Mouse (Mus musculus): ENCODE results near the gene Lpxn. TPM values are rescaled to one million over a fixed set of nuclear protein-coding genes. Genes with fewer than 3 reads are reported as not detected.

The Lpxn gene
- 1.4 and 2.8 TPM in 2 replicates for polyA plus RNA-seq (2015; fragmentation: Nextera tagmentation; extraction: Ambion mirVana)

DNA sequence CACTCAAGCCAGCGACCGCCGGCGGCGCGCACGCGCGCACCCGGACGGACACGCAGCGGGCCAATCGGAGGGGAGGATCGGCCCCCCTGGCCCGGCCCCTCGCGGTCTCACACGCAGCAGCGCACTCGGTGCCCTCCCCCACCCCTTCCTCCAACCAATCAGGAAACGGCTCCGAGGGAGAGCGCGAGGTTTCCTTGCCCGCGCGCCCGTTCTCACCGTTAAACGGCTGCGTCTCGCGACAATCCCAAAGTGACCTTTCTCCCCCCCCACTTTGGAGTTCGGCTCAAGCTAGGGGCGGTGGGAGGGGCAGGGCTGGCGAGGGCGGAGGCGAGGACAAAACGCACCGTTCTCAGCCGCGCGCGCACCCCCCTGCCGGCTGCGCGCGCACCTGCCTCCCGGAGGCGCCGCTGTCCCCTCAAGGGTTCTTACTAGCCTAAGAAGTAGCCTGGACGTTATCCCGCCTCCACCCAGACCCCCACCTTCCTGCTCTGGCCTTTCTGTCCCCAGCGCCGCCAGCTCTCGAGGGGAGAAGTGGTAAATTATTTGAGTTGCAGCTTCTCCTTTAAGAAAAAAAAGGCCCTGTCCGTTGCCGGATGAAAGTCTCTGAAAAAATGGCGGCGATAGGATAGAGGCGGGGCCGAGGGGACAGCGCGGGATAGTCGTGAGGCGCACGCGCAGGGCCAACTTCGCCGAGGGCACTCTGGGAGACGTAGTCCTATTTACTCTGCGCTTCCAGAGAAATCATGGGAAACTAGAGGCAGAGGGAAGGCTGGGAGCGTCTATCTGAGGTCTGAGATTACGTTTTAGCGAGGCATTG is at the start of gene Lpxn, which contains the start of gene Zfp91:
Gene Lpxn, plus strand, starts transcription at position 683 of the 817 bp plus-strand sequence.
Gene Zfp91, minus strand, starts transcription at position 616 of the 817 bp plus-strand sequence.
- H3K4me3 ChIP-seq (replicated peaks; ENCODE audit: low read length), result peak within 1 kb of the TSS; percentile 95
- H3K36me3 ChIP-seq (ENCODE audit: control insufficient read depth, insufficient read depth, low read length), result no peaks in the 10 kb centered on the region
- H3K27me3 ChIP-seq (ENCODE audit: control insufficient read depth, insufficient read depth, low read length), result no peaks in the 10 kb centered on the region
- peak within 1 kb of the TSS; percentile 87 for H3K4me2 ChIP-seq (ENCODE audit: low read depth, low read length)
- no peaks in the 10 kb centered on the region for H3K9me3 ChIP-seq (replicated peaks; ENCODE audit: control insufficient read depth, low read length)
- H3K4me1 ChIP-seq (ENCODE audit: control insufficient read depth, insufficient read depth, low read length), result 0 out of 2 replicates have a peak, but pooled peaks cover 2% of the 10 kb centered on the region
- under 1% methylated on average over 75 of the region's 76 CpGs for WGBS
- H3K9ac ChIP-seq (ENCODE audit: low read length), result peak within 1 kb of the TSS; percentile 98
- ATAC-seq (ENCODE audit: insufficient read depth, low FRiP score), result peak; percentile 96
- H3K27ac ChIP-seq (ENCODE audit: low read length), result peak within 1 kb of the TSS; percentile 100

DNA sequence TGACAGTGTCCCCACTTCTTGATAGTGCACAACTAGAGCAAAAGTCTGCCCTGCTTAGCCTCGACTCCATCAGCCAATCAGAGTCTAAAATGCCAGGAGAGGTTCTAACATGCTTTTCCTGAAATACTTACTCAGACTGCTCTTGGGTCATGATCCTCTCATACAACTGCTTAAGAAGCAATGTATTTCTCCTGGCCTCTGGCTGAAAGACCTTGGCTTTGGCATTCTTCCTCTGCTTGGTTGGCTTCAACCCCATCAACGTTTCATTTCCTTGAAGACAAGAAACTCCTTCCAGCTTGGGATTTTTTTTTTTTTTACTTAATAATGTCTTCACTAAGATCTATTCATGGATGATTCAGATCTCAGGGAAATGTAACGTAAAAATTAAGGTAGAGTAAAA is 39.7 kb upstream of the Lpxn start:
- Histone ChIP-seq H3K4me1 (ENCODE audit: control insufficient read depth, insufficient read depth, low read length) (no peaks in the 10 kb centered on the region), H3K36me3 (ENCODE audit: control insufficient read depth, insufficient read depth, low read length) (no peaks in the 10 kb centered on the region), H3K4me2 (ENCODE audit: low read depth, low read length) (no peak overlapping the region), H3K27me3 (ENCODE audit: control insufficient read depth, insufficient read depth, low read length) (no peaks in the 10 kb centered on the region), H3K27ac (ENCODE audit: low read length) (no peak overlapping the region), H3K9ac (ENCODE audit: low read length) (no peak overlapping the region), H3K4me3 (replicated peaks; ENCODE audit: low read length) (no peak overlapping the region), H3K9me3 (replicated peaks; ENCODE audit: control insufficient read depth, low read length) (no peaks in the 10 kb centered on the region)
- WGBS, result 76% methylated on average over 3 of the region's 3 CpGs
- no peak for ATAC-seq (ENCODE audit: insufficient read depth, low FRiP score)

DNA sequence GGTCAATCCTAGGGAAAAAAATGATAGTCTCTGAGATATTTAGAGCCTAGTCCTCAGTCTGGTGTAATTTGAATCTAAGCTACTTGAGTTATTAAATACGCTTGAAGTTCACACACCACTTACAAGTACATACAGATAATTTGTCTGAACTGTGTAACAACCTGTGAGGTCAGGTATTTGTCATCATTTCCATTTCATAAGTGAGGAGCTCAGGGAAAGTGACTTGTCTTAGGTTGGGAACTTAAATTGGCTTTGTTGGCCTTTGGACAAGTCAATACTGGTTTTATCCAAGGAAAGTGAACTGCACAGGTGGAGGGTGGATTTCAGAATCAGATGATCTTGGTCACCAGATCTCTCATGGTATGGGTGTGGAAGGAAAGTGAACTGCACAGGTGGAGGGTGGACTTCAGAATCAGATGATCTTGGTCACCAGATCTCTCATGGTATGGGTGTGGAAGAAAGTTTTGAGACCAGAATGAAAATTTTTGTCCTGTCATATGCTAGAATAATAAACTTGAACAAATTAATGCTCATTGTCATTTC is 37.0 kb upstream of the Lpxn start:
- Histone ChIP-seq H3K27me3 (ENCODE audit: control insufficient read depth, insufficient read depth, low read length) (no peaks in the 10 kb centered on the region), H3K9me3 (replicated peaks; ENCODE audit: control insufficient read depth, low read length) (no peaks in the 10 kb centered on the region), H3K9ac (ENCODE audit: low read length) (no peak overlapping the region), H3K4me3 (replicated peaks; ENCODE audit: low read length) (no peak overlapping the region), H3K27ac (ENCODE audit: low read length) (no peak overlapping the region), H3K36me3 (ENCODE audit: control insufficient read depth, insufficient read depth, low read length) (peaks cover 9% of the 10 kb centered on the region; the same call in 1 of the 2 replicates), H3K4me2 (ENCODE audit: low read depth, low read length) (no peak overlapping the region), H3K4me1 (ENCODE audit: control insufficient read depth, insufficient read depth, low read length) (no peaks in the 10 kb centered on the region)
- 79% methylated on average over 1 of the region's 1 CpGs for WGBS
- no peak for ATAC-seq (ENCODE audit: insufficient read depth, low FRiP score)

GRCm38 (mm10) chr19:12759656-12760055 is 36.3 kb upstream of the Lpxn start:
- H3K27me3 ChIP-seq (ENCODE audit: control insufficient read depth, insufficient read depth, low read length), result no peaks in the 10 kb centered on the region
- 80% methylated on average over 2 of the region's 2 CpGs for WGBS
- no peaks in the 10 kb centered on the region for H3K4me1 ChIP-seq (ENCODE audit: control insufficient read depth, insufficient read depth, low read length)
- no peak overlapping the region for H3K9ac ChIP-seq (ENCODE audit: low read length)
- H3K4me2 ChIP-seq (ENCODE audit: low read depth, low read length), result no peak overlapping the region
- H3K4me3 ChIP-seq (replicated peaks; ENCODE audit: low read length), result no peak overlapping the region
- H3K9me3 ChIP-seq (replicated peaks; ENCODE audit: control insufficient read depth, low read length), result no peaks in the 10 kb centered on the region
- H3K27ac ChIP-seq (ENCODE audit: low read length), result no peak overlapping the region
- peaks cover 10% of the 10 kb centered on the region; the same call in 1 of the 2 replicates for H3K36me3 ChIP-seq (ENCODE audit: control insufficient read depth, insufficient read depth, low read length)
- ATAC-seq (ENCODE audit: insufficient read depth, low FRiP score), result no peak

- Histone ChIP-seq H3K9ac (ENCODE audit: low read length) (no peak overlapping the region), H3K4me1 (ENCODE audit: control insufficient read depth, insufficient read depth, low read length) (no peaks in the 10 kb centered on the region), H3K4me3 (replicated peaks; ENCODE audit: low read length) (no peak overlapping the region), H3K27ac (ENCODE audit: low read length) (no peak overlapping the region), H3K4me2 (ENCODE audit: low read depth, low read length) (no peak overlapping the region), H3K9me3 (replicated peaks; ENCODE audit: control insufficient read depth, low read length) (no peaks in the 10 kb centered on the region), H3K36me3 (ENCODE audit: control insufficient read depth, insufficient read depth, low read length) (peaks cover 10% of the 10 kb centered on the region; the same call in 1 of the 2 replicates), H3K27me3 (ENCODE audit: control insufficient read depth, insufficient read depth, low read length) (no peaks in the 10 kb centered on the region)
- ATAC-seq (ENCODE audit: insufficient read depth, low FRiP score), result no peak
- WGBS, result 57% methylated on average over 2 of the region's 2 CpGs
Observed at GRCm38 (mm10) chr19:12762212-12763130, 33.5 kb upstream of the Lpxn start.

DNA sequence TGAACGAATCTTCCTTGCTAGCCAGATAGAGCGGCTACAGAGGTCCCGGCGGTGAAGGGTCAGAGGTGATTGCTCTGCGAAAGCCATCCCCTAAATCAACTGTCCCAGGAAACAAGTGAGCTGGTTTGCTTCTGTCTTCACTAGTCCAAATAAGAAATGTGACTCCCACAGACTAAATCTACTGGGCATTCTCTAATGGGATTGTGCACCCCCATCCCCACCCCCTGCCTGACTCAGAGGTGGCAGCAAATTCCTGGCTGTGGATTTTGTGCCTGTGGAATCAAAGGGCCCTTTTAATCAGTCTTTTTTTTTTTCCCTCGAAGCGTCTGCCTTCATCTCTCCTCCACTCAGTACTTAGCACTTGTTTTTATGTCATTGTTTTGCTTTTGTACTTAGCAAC is 30.7 kb upstream of the Lpxn start, which contains the start of gene Cntf:
Gene Cntf, minus strand, starts transcription at position 325 of the 400 bp plus-strand sequence.
- 60% methylated on average over 7 of the region's 7 CpGs for WGBS
- Histone ChIP-seq H3K4me1 (ENCODE audit: control insufficient read depth, insufficient read depth, low read length) (no peaks in the 10 kb centered on the region), H3K4me2 (ENCODE audit: low read depth, low read length) (no peak within 1 kb of the TSS), H3K9me3 (replicated peaks; ENCODE audit: control insufficient read depth, low read length) (no peaks in the 10 kb centered on the region), H3K27me3 (ENCODE audit: control insufficient read depth, insufficient read depth, low read length) (no peaks in the 10 kb centered on the region), H3K36me3 (ENCODE audit: control insufficient read depth, insufficient read depth, low read length) (peaks cover 23% of the 10 kb centered on the region; the same call in 1 of the 2 replicates), H3K27ac (ENCODE audit: low read length) (no peak within 1 kb of the TSS), H3K4me3 (replicated peaks; ENCODE audit: low read length) (no peak within 1 kb of the TSS), H3K9ac (ENCODE audit: low read length) (no peak within 1 kb of the TSS)
- ATAC-seq (ENCODE audit: insufficient read depth, low FRiP score), result no peak

GRCm38 (mm10) chr19:12770888-12771287 is 25.1 kb upstream of the Lpxn start:
- Histone ChIP-seq H3K4me3 (replicated peaks; ENCODE audit: low read length) (no peak overlapping the region), H3K36me3 (ENCODE audit: control insufficient read depth, insufficient read depth, low read length) (peaks cover 16% of the 10 kb centered on the region), H3K9ac (ENCODE audit: low read length) (no peak overlapping the region), H3K27me3 (ENCODE audit: control insufficient read depth, insufficient read depth, low read length) (no peaks in the 10 kb centered on the region), H3K4me1 (ENCODE audit: control insufficient read depth, insufficient read depth, low read length) (0 out of 2 replicates have a peak, but pooled peaks cover 2% of the 10 kb centered on the region), H3K9me3 (replicated peaks; ENCODE audit: control insufficient read depth, low read length) (no peaks in the 10 kb centered on the region), H3K4me2 (ENCODE audit: low read depth, low read length) (no peak overlapping the region), H3K27ac (ENCODE audit: low read length) (0 out of 2 replicates have a peak overlapping the region, but pooled peaks have one; percentile 49)
- WGBS, result 37% methylated on average over 5 of the region's 5 CpGs
- ATAC-seq (ENCODE audit: insufficient read depth, low FRiP score), result no peak

GRCm38 (mm10) chr19:12780437-12780836 is 15.6 kb upstream of the Lpxn start:
- no peaks in the 10 kb centered on the region for H3K9me3 ChIP-seq (replicated peaks; ENCODE audit: control insufficient read depth, low read length)
- H3K36me3 ChIP-seq (ENCODE audit: control insufficient read depth, insufficient read depth, low read length), result peaks cover 10% of the 10 kb centered on the region
- H3K9ac ChIP-seq (ENCODE audit: low read length), result no peak overlapping the region
- no peaks in the 10 kb centered on the region for H3K27me3 ChIP-seq (ENCODE audit: control insufficient read depth, insufficient read depth, low read length)
- no peak for ATAC-seq (ENCODE audit: insufficient read depth, low FRiP score)
- H3K27ac ChIP-seq (ENCODE audit: low read length), result no peak overlapping the region
- H3K4me2 ChIP-seq (ENCODE audit: low read depth, low read length), result no peak overlapping the region
- no peaks in the 10 kb centered on the region for H3K4me1 ChIP-seq (ENCODE audit: control insufficient read depth, insufficient read depth, low read length)
- H3K4me3 ChIP-seq (replicated peaks; ENCODE audit: low read length), result no peak overlapping the region
